Mouse (Mus musculus): Measurements from ENCODE around the gene Bcl10. TPM values are rescaled to one million over a fixed set of nuclear protein-coding genes. Genes with fewer than 3 reads are reported as not detected.
"Not testable (repeated sequence)": the region's sequence is repeated elsewhere in the genome, so short reads cannot be mapped to it uniquely, and the experiment has no call there.

The Bcl10 gene
- polyA plus RNA-seq, 1 experiment from 2014 or later, result 38.6 TPM

GRCm38 (mm10) chr3:145953411-145953810 is 30.8 kb downstream of the Bcl10 start:
- H3K4me2 ChIP-seq (ENCODE audit: low read length), result no peak overlapping the region
- 75% methylated on average over 2 of the region's 2 CpGs for WGBS
- H3K36me3 ChIP-seq (ENCODE audit: control insufficient read depth, insufficient read depth), result no peaks in the 10 kb centered on the region
- peaks cover 2% of the 10 kb centered on the region for H3K27me3 ChIP-seq (replicated peaks; ENCODE audit: control insufficient read depth, insufficient read depth, low read length)
- H3K9ac ChIP-seq (replicated peaks; ENCODE audit: low read depth, low read length), result no peak overlapping the region
- no peak overlapping the region for H3K27ac ChIP-seq (ENCODE audit: low read length)
- H3K9me3 ChIP-seq (ENCODE audit: control insufficient read depth, low read length), result no peaks in the 10 kb centered on the region; the same call in 1 of the 2 replicates
- H3K4me1 ChIP-seq (replicated peaks; ENCODE audit: control insufficient read depth, insufficient read depth, low read length), result peaks cover 5% of the 10 kb centered on the region
- no peak overlapping the region for H3K4me3 ChIP-seq (replicated peaks; ENCODE audit: low read length)
- no peak for ATAC-seq

GRCm38 (mm10) chr3:145959824-145960223 is 37.2 kb downstream of the Bcl10 start:
- H3K9ac ChIP-seq (replicated peaks; ENCODE audit: low read depth, low read length), result no peak overlapping the region
- H3K27me3 ChIP-seq (replicated peaks; ENCODE audit: control insufficient read depth, insufficient read depth, low read length), result peaks cover 14% of the 10 kb centered on the region
- H3K9me3 ChIP-seq (ENCODE audit: control insufficient read depth, low read length), result no peaks in the 10 kb centered on the region; the same call in 1 of the 2 replicates
- no peak overlapping the region for H3K27ac ChIP-seq (ENCODE audit: low read length)
- no peak overlapping the region for H3K4me3 ChIP-seq (replicated peaks; ENCODE audit: low read length)
- no peaks in the 10 kb centered on the region for H3K36me3 ChIP-seq (ENCODE audit: control insufficient read depth, insufficient read depth)
- H3K4me2 ChIP-seq (ENCODE audit: low read length), result no peak overlapping the region
- H3K4me1 ChIP-seq (replicated peaks; ENCODE audit: control insufficient read depth, insufficient read depth, low read length), result peaks cover 8% of the 10 kb centered on the region
- no peak for ATAC-seq
- WGBS, result 40% methylated on average over 1 of the region's 1 CpGs

- no peak overlapping the region for H3K4me3 ChIP-seq (replicated peaks; ENCODE audit: low read length)
- ATAC-seq, result no peak
- 23% methylated on average over 9 of the region's 9 CpGs for WGBS
These were observed 39.8 kb downstream of the Bcl10 start for GRCm38 (mm10) chr3:145962411-145962810.

GRCm38 (mm10) chr3:145963101-145964017 is 40.8 kb downstream of the Bcl10 start:
- no peak overlapping the region for H3K4me3 ChIP-seq (replicated peaks; ENCODE audit: low read length)
- 16% methylated on average over 31 of the region's 31 CpGs for WGBS
- H3K4me1 ChIP-seq (replicated peaks; ENCODE audit: control insufficient read depth, insufficient read depth, low read length), result peaks cover 8% of the 10 kb centered on the region
- no peak overlapping the region for H3K9ac ChIP-seq (replicated peaks; ENCODE audit: low read depth, low read length)
- H3K27me3 ChIP-seq (replicated peaks; ENCODE audit: control insufficient read depth, insufficient read depth, low read length), result peaks cover 18% of the 10 kb centered on the region
- H3K4me2 ChIP-seq (ENCODE audit: low read length), result no peak overlapping the region; the same call in 1 of the 2 replicates
- H3K36me3 ChIP-seq (ENCODE audit: control insufficient read depth, insufficient read depth), result no peaks in the 10 kb centered on the region
- no peaks in the 10 kb centered on the region for H3K9me3 ChIP-seq (ENCODE audit: control insufficient read depth, low read length)
- ATAC-seq, result no peak
- H3K27ac ChIP-seq (ENCODE audit: low read length), result no peak overlapping the region

More at GRCm38 (mm10) chr3:145962411-145962810, 39.8 kb downstream of the Bcl10 start:
- no peak overlapping the region for H3K4me2 ChIP-seq (ENCODE audit: low read length)
- no peak overlapping the region for H3K27ac ChIP-seq (ENCODE audit: low read length)
- H3K4me1 ChIP-seq (replicated peaks; ENCODE audit: control insufficient read depth, insufficient read depth, low read length), result peaks cover 8% of the 10 kb centered on the region
- peaks cover 18% of the 10 kb centered on the region for H3K27me3 ChIP-seq (replicated peaks; ENCODE audit: control insufficient read depth, insufficient read depth, low read length)
- H3K9me3 ChIP-seq (ENCODE audit: control insufficient read depth, low read length), result no peaks in the 10 kb centered on the region; the same call in 1 of the 2 replicates
- H3K9ac ChIP-seq (replicated peaks; ENCODE audit: low read depth, low read length), result no peak overlapping the region
- H3K36me3 ChIP-seq (ENCODE audit: control insufficient read depth, insufficient read depth), result no peaks in the 10 kb centered on the region

- Histone ChIP-seq H3K4me2 (ENCODE audit: low read length) (peak overlapping the region; percentile 14; the same call in 1 of the 2 replicates), H3K9ac (replicated peaks; ENCODE audit: low read depth, low read length) (no peak overlapping the region), H3K27ac (ENCODE audit: low read length) (no peak overlapping the region), H3K27me3 (replicated peaks; ENCODE audit: control insufficient read depth, insufficient read depth, low read length) (peaks cover 18% of the 10 kb centered on the region), H3K4me1 (replicated peaks; ENCODE audit: control insufficient read depth, insufficient read depth, low read length) (peaks cover 8% of the 10 kb centered on the region), H3K4me3 (replicated peaks; ENCODE audit: low read length) (no peak overlapping the region), H3K9me3 (ENCODE audit: control insufficient read depth, low read length) (no peaks in the 10 kb centered on the region), H3K36me3 (ENCODE audit: control insufficient read depth, insufficient read depth) (no peaks in the 10 kb centered on the region)
- no peak for ATAC-seq
- WGBS, result 19% methylated on average over 10 of the region's 10 CpGs
These were observed 41.4 kb downstream of the Bcl10 start for GRCm38 (mm10) chr3:145964018-145964387.

GRCm38 (mm10) chr3:145964473-145964872 is 41.9 kb downstream of the Bcl10 start:
- Histone ChIP-seq H3K4me1 (replicated peaks; ENCODE audit: control insufficient read depth, insufficient read depth, low read length) (peaks cover 8% of the 10 kb centered on the region), H3K4me3 (replicated peaks; ENCODE audit: low read length) (no peak overlapping the region), H3K4me2 (ENCODE audit: low read length) (0 out of 2 replicates have a peak overlapping the region, but pooled peaks have one; percentile 2), H3K9ac (replicated peaks; ENCODE audit: low read depth, low read length) (no peak overlapping the region), H3K36me3 (ENCODE audit: control insufficient read depth, insufficient read depth) (no peaks in the 10 kb centered on the region), H3K9me3 (ENCODE audit: control insufficient read depth, low read length) (no peaks in the 10 kb centered on the region), H3K27me3 (replicated peaks; ENCODE audit: control insufficient read depth, insufficient read depth, low read length) (peaks cover 18% of the 10 kb centered on the region), H3K27ac (ENCODE audit: low read length) (no peak overlapping the region)
- WGBS, result 10% methylated on average over 10 of the region's 10 CpGs
- ATAC-seq, result 0 out of 2 replicates have a peak, but pooled peaks have one; percentile 57

GRCm38 (mm10) chr3:145965583-145965982 is 43.0 kb downstream of the Bcl10 start:
- H3K4me3 ChIP-seq (replicated peaks; ENCODE audit: low read length); H3K4me1 ChIP-seq (replicated peaks; ENCODE audit: control insufficient read depth, insufficient read depth, low read length); H3K9me3 ChIP-seq (ENCODE audit: control insufficient read depth, low read length); H3K9ac ChIP-seq (replicated peaks; ENCODE audit: low read depth, low read length); H3K4me2 ChIP-seq (ENCODE audit: low read length); H3K27ac ChIP-seq (ENCODE audit: low read length); H3K36me3 ChIP-seq (ENCODE audit: control insufficient read depth, insufficient read depth); ATAC-seq: not testable (repeated sequence)
- peaks cover 18% of the 10 kb centered on the region for H3K27me3 ChIP-seq (replicated peaks; ENCODE audit: control insufficient read depth, insufficient read depth, low read length)
- 91% methylated on average over 3 of the region's 3 CpGs for WGBS

- Histone ChIP-seq H3K9me3 (ENCODE audit: control insufficient read depth, low read length) (no peaks in the 10 kb centered on the region), H3K4me2 (ENCODE audit: low read length) (no peak overlapping the region), H3K4me3 (replicated peaks; ENCODE audit: low read length) (no peak overlapping the region), H3K27ac (ENCODE audit: low read length) (no peak overlapping the region), H3K36me3 (ENCODE audit: control insufficient read depth, insufficient read depth) (no peaks in the 10 kb centered on the region), H3K4me1 (replicated peaks; ENCODE audit: control insufficient read depth, insufficient read depth, low read length) (peaks cover 8% of the 10 kb centered on the region), H3K27me3 (replicated peaks; ENCODE audit: control insufficient read depth, insufficient read depth, low read length) (peaks cover 15% of the 10 kb centered on the region), H3K9ac (replicated peaks; ENCODE audit: low read depth, low read length) (no peak overlapping the region)
- ATAC-seq, result no peak
- 84% methylated on average over 5 of the region's 5 CpGs for WGBS
These were observed 44.2 kb downstream of the Bcl10 start for GRCm38 (mm10) chr3:145966806-145967205.

GRCm38 (mm10) chr3:145969031-145969501 is 46.5 kb downstream of the Bcl10 start:
- H3K36me3 ChIP-seq (ENCODE audit: control insufficient read depth, insufficient read depth), result no peaks in the 10 kb centered on the region
- no peak for ATAC-seq
- H3K4me2 ChIP-seq (ENCODE audit: low read length), result no peak overlapping the region
- no peak overlapping the region for H3K27ac ChIP-seq (ENCODE audit: low read length)
- H3K4me1 ChIP-seq (replicated peaks; ENCODE audit: control insufficient read depth, insufficient read depth, low read length), result peaks cover 5% of the 10 kb centered on the region
- H3K4me3 ChIP-seq (replicated peaks; ENCODE audit: low read length), result no peak overlapping the region
- peaks cover 2% of the 10 kb centered on the region for H3K9me3 ChIP-seq (ENCODE audit: control insufficient read depth, low read length)
- 0 out of 2 replicates have a peak, but pooled peaks cover 4% of the 10 kb centered on the region for H3K27me3 ChIP-seq (replicated peaks; ENCODE audit: control insufficient read depth, insufficient read depth, low read length)
- no peak overlapping the region for H3K9ac ChIP-seq (replicated peaks; ENCODE audit: low read depth, low read length)
- 58% methylated on average over 14 of the region's 14 CpGs for WGBS

Measured in forebrain, embryonic 16.5 days (tissue).